Mouse (Mus musculus): Measurements from ENCODE around the gene Dennd2a.

Gene Dennd2a

GRCm38 (mm10) chr6:39414106-39414505 lies 143.6 kb downstream of the Dennd2a start:
- no peak for DNase-seq
